Mouse (Mus musculus): ENCODE measurements around the gene St13.
"Not testable (repeated sequence)": the region's sequence is repeated elsewhere in the genome, so short reads cannot be mapped to it uniquely, and the experiment has no call there.

Gene St13

GRCm38 (mm10) chr15:81399638-81400315, at the start of gene St13, which contains the start of gene Xpnpep3:
St13 (minus strand) TSS chr15:81400077.
Xpnpep3 (plus strand) TSS chr15:81400138.
- in situ Hi-C loops (cut with MboI; ENCODE audit: unreplicated experiment in 2 of 2): loop anchor here in 1 of 2 experiments (5.0 kb wide), 1 partner anchor 37 kb away; the partner anchor contains the start of gene Slc25a17

- in situ Hi-C loops (cut with MboI; ENCODE audit: unreplicated experiment in 2 of 2): loop anchor here in 1 of 2 experiments (5.0 kb wide), 1 partner anchor 159 kb away; no protein-coding TSS in a partner anchor
Measured at GRCm38 (mm10) chr15:81448463-81448862, 48.6 kb upstream of the St13 start.

- in situ Hi-C loops (cut with MboI; ENCODE audit: unreplicated experiment in 2 of 2): no loop called here
Measured at GRCm38 (mm10) chr15:81439236-81439635, 39.4 kb upstream of the St13 start.

GRCm38 (mm10) chr15:81438345-81438744, 38.5 kb upstream of the St13 start:
- in situ Hi-C loops (cut with MboI; ENCODE audit: unreplicated experiment in 2 of 2): no loop called here

GRCm38 (mm10) chr15:81431195-81431594, 31.3 kb upstream of the St13 start:
- in situ Hi-C loops (cut with MboI; ENCODE audit: unreplicated experiment in 2 of 2): no loop called here

- in situ Hi-C loops (cut with MboI; ENCODE audit: unreplicated experiment in 2 of 2): no loop called here
Measured at GRCm38 (mm10) chr15:81427947-81428346, 28.1 kb upstream of the St13 start.

- in situ Hi-C loops (cut with MboI; ENCODE audit: unreplicated experiment in 2 of 2): no loop called here
Measured at GRCm38 (mm10) chr15:81425311-81425710, 25.4 kb upstream of the St13 start.

GRCm38 (mm10) chr15:81422156-81422681, 22.3 kb upstream of the St13 start:
- in situ Hi-C loops (cut with MboI; ENCODE audit: unreplicated experiment in 2 of 2): no loop called here

GRCm38 (mm10) chr15:81421454-81421853, 21.6 kb upstream of the St13 start:
- in situ Hi-C loops (cut with MboI; ENCODE audit: unreplicated experiment in 2 of 2): no loop called here

GRCm38 (mm10) chr15:81418065-81418464, 18.2 kb upstream of the St13 start:
- in situ Hi-C loops (cut with MboI; ENCODE audit: unreplicated experiment in 2 of 2): no loop called here

- in situ Hi-C loops (cut with MboI; ENCODE audit: unreplicated experiment in 2 of 2): not testable (repeated sequence)
Measured at GRCm38 (mm10) chr15:81416763-81417310, 17.0 kb upstream of the St13 start.

GRCm38 (mm10) chr15:81408199-81408598, 8.3 kb upstream of the St13 start, which contains the start of gene Dnajb7:
Dnajb7 (minus strand) TSS chr15:81408299.
- in situ Hi-C loops (cut with MboI; ENCODE audit: unreplicated experiment in 2 of 2): no loop called here

GRCm38 (mm10) chr15:81405008-81405407, 5.1 kb upstream of the St13 start:
- in situ Hi-C loops (cut with MboI; ENCODE audit: unreplicated experiment in 2 of 2): no loop called here

GRCm38 (mm10) chr15:81399297-81399637, 610 bp downstream of the St13 start:
- in situ Hi-C loops (cut with MboI; ENCODE audit: unreplicated experiment in 2 of 2): loop anchor here in 1 of 2 experiments (5.0 kb wide), 1 partner anchor 37 kb away; the partner anchor contains the start of gene Slc25a17

GRCm38 (mm10) chr15:81398189-81398588, 1.7 kb downstream of the St13 start:
- in situ Hi-C loops (cut with MboI; ENCODE audit: unreplicated experiment in 2 of 2): loop anchor here in 1 of 2 experiments (5.0 kb wide), 1 partner anchor 36 kb away; the partner anchor contains the start of gene Slc25a17

- in situ Hi-C loops (cut with MboI; ENCODE audit: unreplicated experiment in 2 of 2): no loop called here
Measured at GRCm38 (mm10) chr15:81394211-81394915, 5.5 kb downstream of the St13 start.

- in situ Hi-C loops (cut with MboI; ENCODE audit: unreplicated experiment in 2 of 2): no loop called here
Measured at GRCm38 (mm10) chr15:81392997-81393396, 6.9 kb downstream of the St13 start.

GRCm38 (mm10) chr15:81386327-81386726, 13.6 kb downstream of the St13 start:
- in situ Hi-C loops (cut with MboI; ENCODE audit: unreplicated experiment in 2 of 2): no loop called here

GRCm38 (mm10) chr15:81378845-81379244, 21.0 kb downstream of the St13 start:
- in situ Hi-C loops (cut with MboI; ENCODE audit: unreplicated experiment in 2 of 2): no loop called here

GRCm38 (mm10) chr15:81374621-81375020, 25.3 kb downstream of the St13 start:
- in situ Hi-C loops (cut with MboI; ENCODE audit: unreplicated experiment in 2 of 2): loop anchor here in 1 of 2 experiments (25.0 kb wide), 1 partner anchor 1112 kb away; the partner anchor contains the start of genes Atf4 and Rps19bp1

GRCm38 (mm10) chr15:81370356-81370755, 29.5 kb downstream of the St13 start:
- in situ Hi-C loops (cut with MboI; ENCODE audit: unreplicated experiment in 2 of 2): loop anchor here in 1 of 2 experiments (25.0 kb wide), 1 partner anchor 1108 kb away; the partner anchor contains the start of genes Atf4 and Rps19bp1

Data from v-Abl transformed pro-B cells (cell line).